ENCODE assay signal across 8 mouse cellular contexts in the genomic region with DNA sequence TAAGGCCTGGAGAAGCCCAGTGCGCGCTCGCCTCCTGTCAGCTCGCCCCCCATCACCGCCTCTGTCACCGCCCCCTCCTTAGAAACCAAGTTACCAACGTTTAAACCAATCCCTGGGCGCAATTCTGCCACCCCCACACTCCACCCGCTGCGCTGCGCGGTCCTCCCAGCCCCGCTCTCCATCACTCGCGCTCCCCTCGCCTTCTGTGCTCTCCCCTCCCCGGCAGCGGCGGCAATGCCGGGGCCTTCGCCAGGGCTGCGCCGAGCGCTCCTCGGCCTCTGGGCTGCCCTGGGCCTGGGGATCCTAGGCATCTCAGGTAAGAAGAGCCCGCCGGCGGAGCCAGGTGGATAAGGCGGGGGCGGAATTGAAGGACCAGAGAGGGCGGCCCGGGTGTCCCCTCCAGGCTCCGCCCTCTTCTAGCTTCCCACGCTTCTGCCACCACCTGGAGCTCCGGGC. TPM values are rescaled to one million over a fixed set of nuclear protein-coding genes. Genes with fewer than 3 reads are reported as not detected.
A peak's percentile ranks its signal among the peaks of the same experiment; 100 is the strongest.
DNase-seq lines count a peak whose midpoint lies in the region; ATAC-seq and TF ChIP-seq lines count a peak whose summit lies in the region.

Gene Icam5, plus strand, starts transcription at position 178 of the 456 bp plus-strand sequence.

- under 1% methylated on average over 35 of the region's 35 CpGs for WGBS in lung, embryonic 15.5 days

- H3K36me3 ChIP-seq in lung, embryonic 15.5 days: no peaks in the 10 kb centered on the region
- H3K36me3 ChIP-seq in splenic B cell, adult 2 months (ENCODE audit: control insufficient read depth, insufficient read depth, low read length, poor library complexity, severe bottlenecking): peaks cover 5% of the 10 kb centered on the region

- H3K9ac ChIP-seq in lung, embryonic 15.5 days: peak within 1 kb of the TSS; percentile 44

- H3K27me3 ChIP-seq in lung, embryonic 15.5 days: peaks cover 53% of the 10 kb centered on the region
- H3K27me3 ChIP-seq in splenic B cell, adult 2 months (ENCODE audit: control insufficient read depth, insufficient read depth, low read length, poor library complexity, severe bottlenecking): no peaks in the 10 kb centered on the region; the same call in 1 of the 2 replicates

- no peak for TF ChIP-seq POLR2A in brain, embryonic 14.5 days (IDR thresholded peaks at IDR 0.05; ENCODE audit: borderline replicate concordance, extremely low read depth, insufficient read depth, insufficient read length, poor library complexity, severe bottlenecking)

- H3K4me1 ChIP-seq in lung, embryonic 15.5 days: peaks cover 80% of the 10 kb centered on the region

- no peak for TF ChIP-seq CTCF in brain, embryonic 14.5 days (IDR thresholded peaks at IDR 0.05; ENCODE audit: borderline replicate concordance, extremely low read depth, insufficient read depth, insufficient read length)

- H3K4me2 ChIP-seq in lung, embryonic 15.5 days: peak within 1 kb of the TSS; percentile 97

- H3K27ac ChIP-seq in lung, embryonic 15.5 days: peak within 1 kb of the TSS; percentile 58

- peak within 1 kb of the TSS; percentile 50 for H3K4me3 ChIP-seq in lung, embryonic 15.5 days

- H3K9me3 ChIP-seq in lung, embryonic 15.5 days: no peaks in the 10 kb centered on the region

- DNase-seq in lung, postnatal 36 days: no peak
- DNase-seq in brain, embryonic 14.5 days (ENCODE audit: low read depth): peak; percentile 48
- DNase-seq in frontal cortex, postnatal 10 days (ENCODE audit: low spot score in 2 of 2): peak; percentile 81 to 84
- DNase-seq in layer of hippocampus, postnatal 10 days (ENCODE audit: low spot score in 2 of 2): peak; percentile 78 to 81
- peak; percentile 36 for DNase-seq in lung, postnatal 10 days
- peak; percentile 42 for DNase-seq in splenic B cell, adult 2 months (ENCODE audit: low read depth, low spot score)
- DNase-seq in gastrocnemius, adult 8-10 months (ENCODE audit: low spot score in 2 of 2): no peak

- ATAC-seq in lung, embryonic 15.5 days (ENCODE audit: borderline replicate concordance, extremely low read depth, low FRiP score, low TSS enrichment): no peak

RNA-seq across cellular contexts. Expression of gene Icam5, which starts in this region (rescaled TPM):
- 0.17 and 0.23 TPM in 2 replicates for polyA plus RNA-seq in lung, embryonic 15.5 days (2015; fragmentation: Nextera tagmentation; extraction: Ambion mirVana)
- polyA plus RNA-seq in brain, embryonic 14.5 days (2012; rRNA removed): 1.0 and 1.5 TPM in 2 replicates
- total RNA-seq in layer of hippocampus, postnatal 10 days (2021): 100 to 1,000 TPM; 256 to 261 TPM
- total RNA-seq in gastrocnemius, adult 8-10 months (2022): under 1 TPM in 1 of 4 experiments, not detected in 3; 0.08 TPM

Comparison
In these comparisons a context has a peak if more than half of its experiments do, and no peak if none do; other contexts are left out.
1. RNA of gene Icam5 (total RNA-seq): 256 to 261 TPM in layer of hippocampus, postnatal 10 days; 0.08 TPM in gastrocnemius, adult 8-10 months; every median in the first group is over 100 times any median in the second.
2. DNase-seq: peak in brain, embryonic 14.5 days (single experiment), frontal cortex, postnatal 10 days (2 of 2), layer of hippocampus, postnatal 10 days (2 of 2), lung, postnatal 10 days (single experiment) and splenic B cell, adult 2 months (single experiment); none in lung, postnatal 36 days (single experiment) and gastrocnemius, adult 8-10 months (0 of 2).